Mouse (Mus musculus) spleen, postnatal 10 days (tissue): ENCODE measurements around the gene Panx2.
A peak's percentile ranks its signal among the peaks of the same experiment; 100 is the strongest.

Source experiments
- DNase-seq, 2 experiments: peaks; one replicate each; pipeline ENCODE4 v3.0.0; 2021 to 2022; ENCODE audit warnings: low spot score in 2 of 2

The Panx2 gene

GRCm38 (mm10) chr15:89122649-89123366, 63.3 kb downstream of the Panx2 start, which contains the start of gene Tubgcp6:
TSS of gene Tubgcp6 (minus strand) at chr15:89123112.
- peak; percentile 96 to 97 for DNase-seq
